ENCODE assay signal across 8 mouse cellular contexts in genomic region chr15:101438555-101438954, GRCm38 (mm10). TPM values are rescaled to one million over a fixed set of nuclear protein-coding genes. Genes with fewer than 3 reads are reported as not detected.
DNase-seq lines count a peak whose midpoint lies in the region; ATAC-seq lines count a peak whose summit lies in the region.

Gene Krt87 (minus strand): TSS chr15:101438804.

- intact Hi-C loops in heart, postnatal 36 days (cut with DNase I): no loop called here

- H3K4me1 ChIP-seq in heart, embryonic 10.5 days: peaks cover 8% of the 10 kb centered on the region
- H3K4me1 ChIP-seq in midbrain, embryonic 11.5 days (ENCODE audit: control insufficient read depth, insufficient read depth, low read length): 0 out of 2 replicates have a peak, but pooled peaks cover 2% of the 10 kb centered on the region

- 4% methylated on average over 34 of the region's 34 CpGs for WGBS in heart, embryonic 10.5 days
- WGBS in midbrain, embryonic 11.5 days: 3% methylated on average over 34 of the region's 34 CpGs

- peaks cover 71% of the 10 kb centered on the region for H3K27me3 ChIP-seq in heart, embryonic 10.5 days (ENCODE audit: insufficient read depth, poor library complexity, severe bottlenecking)
- H3K27me3 ChIP-seq in midbrain, embryonic 11.5 days (ENCODE audit: control insufficient read depth, insufficient read depth, low read length): peaks cover 12% of the 10 kb centered on the region; the same call in 1 of the 2 replicates

- no peaks in the 10 kb centered on the region for H3K36me3 ChIP-seq in heart, embryonic 10.5 days
- H3K36me3 ChIP-seq in midbrain, embryonic 11.5 days (ENCODE audit: control insufficient read depth, insufficient read depth, low read length): no peaks in the 10 kb centered on the region

- H3K9ac ChIP-seq in midbrain, embryonic 11.5 days (ENCODE audit: low read length): peak within 1 kb of the TSS; percentile 50

- no peak for ATAC-seq in midbrain, embryonic 11.5 days (ENCODE audit: low FRiP score)

- peak within 1 kb of the TSS; percentile 48 for H3K4me3 ChIP-seq in heart, embryonic 10.5 days
- H3K4me3 ChIP-seq in midbrain, embryonic 11.5 days (ENCODE audit: low read depth, low read length): peak within 1 kb of the TSS; percentile 22

- H3K9me3 ChIP-seq in heart, embryonic 10.5 days: no peaks in the 10 kb centered on the region
- H3K9me3 ChIP-seq in midbrain, embryonic 11.5 days (ENCODE audit: control insufficient read depth, low read length): no peaks in the 10 kb centered on the region

- H3K4me2 ChIP-seq in midbrain, embryonic 11.5 days: peak within 1 kb of the TSS; percentile 47

- no peak for DNase-seq in heart, embryonic 10.5 days (ENCODE audit: low spot score)
- no peak for DNase-seq in heart, postnatal 36 days
- peak; percentile 12 for DNase-seq in thymus, postnatal 4 days
- no peak for DNase-seq in thymus, postnatal 0 days (ENCODE audit: low spot score)
- DNase-seq in midbrain, embryonic 11.5 days (ENCODE audit: low spot score, missing footprints): peak; percentile 88
- no peak for DNase-seq in cerebellum, adult 18-20 months
- DNase-seq in frontal cortex, postnatal 25 days (ENCODE audit: low spot score in 2 of 2): no peak
- no peak for DNase-seq in T-cell, adult 2 months (ENCODE audit: low spot score)

- 0 out of 2 replicates have a peak within 1 kb of the TSS, but pooled peaks have one; percentile 7 for H3K27ac ChIP-seq in heart, embryonic 10.5 days
- no peak within 1 kb of the TSS for H3K27ac ChIP-seq in midbrain, embryonic 11.5 days (ENCODE audit: low read depth, low read length)

RNA-seq across cellular contexts. Expression of gene Krt87, which starts in this region (rescaled TPM):
- polyA plus RNA-seq in heart, embryonic 10.5 days (2016; fragmentation: Nextera tagmentation; extraction: Ambion mirVana): not detected in 2 replicates
- not detected for total RNA-seq in heart, postnatal 36 days (2021)
- polyA plus RNA-seq in thymus, postnatal 0 days (2015; fragmentation: Nextera tagmentation; extraction: Ambion mirVana): 0.51 and 0.91 TPM in 2 replicates
- polyA plus RNA-seq in midbrain, embryonic 11.5 days (2014; fragmentation: Nextera tagmentation; extraction: Ambion mirVana): 0.07 and 0.16 TPM in 2 replicates

Comparison
In these comparisons a context has a peak if more than half of its experiments do, and no peak if none do; other contexts are left out.
1. Peak in DNase-seq, H3K4me3 ChIP-seq, H3K9ac ChIP-seq and H3K4me2 ChIP-seq in midbrain, embryonic 11.5 days; RNA of the gene not detected or under 1 TPM.